Mouse (Mus musculus) telencephalon, adult 2 months (tissue): Measurements from ENCODE around the gene Enpp5.
A peak's percentile ranks its signal among the peaks of the same experiment; 100 is the strongest.

Experiments
- DNase-seq: peaks from one replicate; pipeline ENCODE4 v3.0.0-alpha.2; 2011; ENCODE audit warnings: low read depth, low spot score

Enpp5 gene

DNA sequence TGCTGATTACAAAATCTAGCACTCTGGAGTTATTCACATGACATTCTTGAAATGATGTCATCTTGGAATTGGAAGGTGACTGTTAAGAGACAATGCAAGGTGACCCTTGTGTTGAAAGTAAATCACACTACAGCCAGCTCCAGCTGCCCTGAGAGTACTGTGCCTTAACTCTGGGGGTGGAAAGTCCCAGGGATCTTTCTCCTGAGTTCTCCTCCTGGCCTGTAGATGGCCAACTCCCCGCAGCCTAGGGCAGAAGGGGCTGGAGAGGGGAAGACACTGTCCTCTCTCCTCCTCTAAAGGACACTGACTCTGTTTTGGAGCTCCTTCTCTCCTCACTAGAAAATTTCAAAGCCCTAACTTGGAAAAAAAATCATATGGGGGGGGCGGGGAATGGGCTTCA, 12.9 kb downstream of the Enpp5 start:
- DNase-seq: no peak

DNA sequence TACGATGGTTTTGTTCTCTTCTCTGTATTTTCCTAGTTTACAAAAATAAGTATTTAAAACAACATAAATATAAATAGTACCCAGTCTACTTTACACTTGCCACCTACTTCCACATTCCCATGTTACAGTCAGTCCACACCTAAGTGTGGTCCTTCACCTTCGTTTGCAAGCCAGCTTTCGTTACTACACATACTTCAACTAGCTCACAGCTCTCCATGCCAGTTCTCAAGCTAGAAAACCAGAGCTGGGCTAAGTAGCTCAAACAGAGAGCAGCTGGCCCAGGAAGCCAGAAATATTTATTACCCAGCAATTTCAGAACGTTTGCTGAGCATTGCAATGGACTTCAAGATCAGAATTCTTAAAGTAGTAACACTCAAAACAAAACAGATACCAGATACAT, 21.9 kb downstream of the Enpp5 start:
- no peak for DNase-seq

DNA sequence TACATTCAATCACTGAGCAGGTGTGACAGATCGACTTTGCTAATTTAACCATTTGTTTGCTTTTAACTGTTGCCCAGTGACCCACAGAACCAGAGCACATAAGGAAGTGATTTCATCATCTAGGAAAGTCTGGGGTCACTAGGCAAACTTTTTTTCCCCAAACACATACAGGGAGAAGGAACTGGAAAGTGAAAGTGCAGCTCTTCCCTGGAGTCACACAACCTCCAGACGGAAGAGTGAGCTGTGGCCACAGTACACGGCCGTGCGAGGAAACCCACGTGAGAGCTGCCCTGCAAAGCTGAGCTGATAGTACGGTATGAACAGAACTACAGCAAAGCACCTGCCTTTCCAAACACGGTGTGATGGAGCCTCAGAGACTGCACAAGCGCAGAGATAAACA, 22.3 kb downstream of the Enpp5 start:
- DNase-seq: no peak

- no peak for DNase-seq
Observed at GRCm38 (mm10) chr17:44101961-44102360, 23.3 kb downstream of the Enpp5 start.

DNA sequence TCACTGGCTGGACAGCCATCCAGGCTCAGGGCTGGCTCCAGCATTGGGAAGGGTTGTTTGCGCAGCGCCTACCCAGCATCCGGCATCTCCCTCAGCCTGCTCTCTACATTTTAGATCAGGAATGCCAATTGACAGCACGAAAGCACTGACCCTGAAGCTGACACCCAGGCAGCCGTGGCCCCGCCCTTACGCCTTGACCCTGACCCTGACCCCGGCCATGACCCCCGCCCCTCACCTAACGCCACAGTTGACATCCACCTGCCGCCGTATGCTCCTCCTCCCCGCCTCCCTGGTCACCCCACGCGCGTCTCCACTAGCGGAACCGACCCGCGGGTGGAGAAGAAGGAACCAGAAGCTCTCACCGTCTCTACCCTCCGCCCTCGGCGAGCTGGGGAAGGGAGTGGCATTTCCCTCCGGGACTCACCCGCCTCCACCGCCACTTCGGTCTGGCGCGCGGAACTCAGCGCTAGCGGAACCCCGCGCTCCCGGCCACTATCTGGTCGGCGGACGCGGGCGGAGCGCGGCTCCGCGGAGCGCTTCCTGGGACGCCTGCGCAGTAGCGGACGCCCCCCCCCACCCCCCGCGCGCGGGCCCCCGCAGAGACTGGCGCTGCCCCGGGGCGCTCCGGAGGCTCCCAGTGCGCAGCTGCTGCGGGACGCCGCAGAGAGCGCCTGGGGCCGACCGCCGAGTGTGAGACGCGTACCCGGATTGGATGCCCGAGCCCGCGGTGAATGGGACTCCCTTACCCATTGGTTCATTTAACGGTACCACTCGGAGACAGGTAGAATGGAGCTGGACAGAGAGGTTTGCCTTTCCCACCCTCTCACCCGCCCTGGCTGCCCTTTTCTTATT, 26.9 kb downstream of the Enpp5 start, which contains the start of gene Enpp4:
Gene Enpp4 (minus strand): TSS at position 523 of the 852 bp plus-strand sequence.
- DNase-seq: peak; percentile 84

DNA sequence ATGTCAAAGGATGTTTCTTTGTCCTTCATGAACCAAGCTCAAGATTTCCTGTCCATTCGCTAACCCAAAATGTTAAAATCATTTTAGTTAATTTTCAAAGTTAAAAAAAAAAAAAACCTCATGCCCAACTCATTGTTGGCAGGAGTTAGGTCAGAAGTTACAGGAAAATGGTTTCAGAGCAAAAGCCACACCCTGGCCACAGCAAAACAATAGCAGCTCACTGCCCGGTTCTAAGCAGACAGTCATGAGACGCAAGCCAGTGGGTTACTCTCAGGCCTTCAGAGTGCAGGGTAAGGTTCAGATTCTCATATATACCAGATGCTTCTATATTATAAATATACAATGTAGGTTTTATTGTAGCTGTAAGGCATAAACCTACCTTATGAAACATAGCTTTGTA, 29.7 kb downstream of the Enpp5 start:
- DNase-seq: no peak

GRCm38 (mm10) chr17:44116584-44116983, 38.0 kb downstream of the Enpp5 start:
- DNase-seq: no peak

DNA sequence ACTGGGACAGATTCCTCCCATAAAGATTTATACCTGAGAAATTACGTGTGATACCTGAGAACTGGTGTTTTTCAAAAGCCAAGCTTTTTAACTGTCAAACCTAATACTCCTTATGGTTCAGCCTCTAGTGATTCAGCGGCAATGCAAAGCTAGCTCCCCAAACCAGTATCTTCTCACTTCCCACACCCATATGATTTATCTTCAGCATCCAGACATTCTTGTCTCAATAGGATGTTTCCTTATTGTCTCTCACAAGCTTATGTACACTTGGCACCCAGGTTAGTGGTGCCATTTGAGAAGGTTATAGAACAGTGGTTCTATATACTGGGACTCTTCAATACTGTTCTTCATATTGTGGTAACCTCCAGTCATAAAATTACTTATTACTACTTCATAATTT, 39.1 kb downstream of the Enpp5 start:
- DNase-seq: no peak

DNA sequence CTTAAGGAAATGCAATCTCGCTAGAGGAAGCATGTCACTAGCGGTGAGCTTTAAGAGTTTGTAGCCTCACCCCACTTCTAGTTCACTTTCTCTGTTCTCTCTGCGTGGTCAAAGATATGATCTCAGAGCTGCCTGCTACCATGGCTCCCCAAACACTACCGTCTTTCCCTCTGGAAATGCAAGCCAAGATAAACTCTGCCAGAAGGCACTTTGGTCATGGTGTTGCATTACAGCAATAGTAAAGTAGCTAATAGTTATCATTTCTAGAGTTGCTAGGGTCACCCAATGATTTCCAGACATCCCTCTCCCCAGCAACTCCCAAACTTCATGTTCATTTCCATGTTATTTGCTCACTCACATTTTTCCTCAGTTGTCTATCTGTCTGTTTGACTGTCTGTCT, 39.6 kb downstream of the Enpp5 start:
- DNase-seq: no peak

- no peak for DNase-seq
Observed at GRCm38 (mm10) chr17:44121366-44122100, 42.9 kb downstream of the Enpp5 start.

GRCm38 (mm10) chr17:44129092-44129750, 50.6 kb downstream of the Enpp5 start:
- no peak for DNase-seq

GRCm38 (mm10) chr17:44130429-44130828, 51.8 kb downstream of the Enpp5 start:
- peak; percentile 41 for DNase-seq

- DNase-seq: no peak
Observed at GRCm38 (mm10) chr17:44134106-44134505, 55.5 kb downstream of the Enpp5 start.

- no peak for DNase-seq
Observed at GRCm38 (mm10) chr17:44134545-44134944, 55.9 kb downstream of the Enpp5 start.

GRCm38 (mm10) chr17:44136018-44136417, 57.4 kb downstream of the Enpp5 start:
- DNase-seq: no peak
